Mouse (Mus musculus): ENCODE data around the gene Vrk1.

DNA sequence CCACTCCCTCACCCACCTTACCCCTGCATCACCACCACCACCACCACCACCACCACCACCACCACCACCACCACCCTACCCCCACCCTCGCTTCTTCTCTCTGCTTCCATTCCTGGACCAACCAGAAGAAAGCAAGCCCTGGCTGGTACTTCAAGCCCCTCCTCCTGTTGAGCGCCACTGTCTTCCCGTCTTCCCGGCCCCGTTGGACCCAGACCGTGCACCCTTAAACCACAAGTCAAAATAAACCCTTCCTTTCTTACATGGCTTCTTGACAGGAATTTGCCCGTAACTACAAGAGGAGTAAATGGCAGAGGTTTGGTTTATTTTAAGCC lies 28.1 kb upstream of the Vrk1 start:
- TF ChIP-seq POLR2A (IDR thresholded peaks at IDR 0.05; ENCODE audit: insufficient read length, low read depth) (no peak), TCF12 (IDR thresholded peaks at IDR 0.05; ENCODE audit: insufficient read depth, poor library complexity, severe bottlenecking) (no peak), MAX (IDR thresholded peaks at IDR 0.05; ENCODE audit: low read depth) (no peak), TCF3 (IDR thresholded peaks at IDR 0.05; ENCODE audit: insufficient read length, low read depth) (no peak), E2F4 (IDR thresholded peaks at IDR 0.05; ENCODE audit: insufficient read depth) (no peak), POLR2AphosphoS2 (IDR thresholded peaks at IDR 0.05; ENCODE audit: insufficient read length, low read depth) (no peak), CEBPB (IDR thresholded peaks at IDR 0.05; ENCODE audit: insufficient read depth, poor library complexity, severe bottlenecking) (no peak), MYOG (IDR thresholded peaks at IDR 0.05; ENCODE audit: control insufficient read depth in 1 of 3, insufficient read depth in 1 of 3, insufficient read length in 2 of 3, low read depth in 2 of 3) (no peak), REST (IDR thresholded peaks at IDR 0.05; ENCODE audit: insufficient read depth, insufficient read length) (no peak), USF1 (IDR thresholded peaks at IDR 0.05; ENCODE audit: low read depth) (no peak), MYOD1 (IDR thresholded peaks at IDR 0.05; ENCODE audit: control insufficient read depth in 1 of 3, insufficient read length in 2 of 3, low read depth in 2 of 3) (no peak)
